Comparison of ENCODE assay signal across 20 mouse cellular contexts in genomic region chr7:66476289-66476688, GRCm38 (mm10). TPM values are rescaled to one million over a fixed set of nuclear protein-coding genes. Genes with fewer than 3 reads are reported as not detected.
"Had no signal": no experiment of that assay in that cellular context is flagged by ENCODE, and none has a peak within 500 bp of the region (broad histone marks: within the 10 kb centered on the region; RNA-seq: fewer than 3 reads in every experiment).

No protein-coding gene starts in this region.

- H3K4me2 ChIP-seq: limb, embryonic 12.5 days; limb, embryonic 15.5 days; liver, embryonic 11.5 days; lung, embryonic 14.5 days; midbrain, embryonic 12.5 days; midbrain, embryonic 15.5 days; neural tube, embryonic 12.5 days; neural tube, embryonic 15.5 days; stomach, embryonic 15.5 days had no signal

- H3K27ac ChIP-seq: limb, embryonic 12.5 days; limb, embryonic 15.5 days; liver, embryonic 14.5 days; macrophage; midbrain, embryonic 12.5 days; midbrain, embryonic 15.5 days; neural tube, embryonic 12.5 days; neural tube, embryonic 15.5 days; stomach, embryonic 15.5 days had no signal

- H3K9ac ChIP-seq: limb, embryonic 12.5 days; limb, embryonic 15.5 days; liver, embryonic 14.5 days; liver, postnatal 0 days; lung, embryonic 14.5 days; midbrain, embryonic 12.5 days; midbrain, embryonic 15.5 days; neural tube, embryonic 12.5 days; neural tube, embryonic 15.5 days; stomach, embryonic 15.5 days had no signal

- H3K27me3 ChIP-seq: limb, embryonic 12.5 days; limb, embryonic 15.5 days; midbrain, embryonic 15.5 days; neural tube, embryonic 12.5 days; neural tube, embryonic 15.5 days; stomach, embryonic 15.5 days had no signal

- ATAC-seq: liver, postnatal 0 days; lung, postnatal 0 days; midbrain, embryonic 15.5 days had no signal

- H3K4me1 ChIP-seq: midbrain, embryonic 15.5 days; stomach, embryonic 15.5 days had no signal

- H3K4me3 ChIP-seq: limb, embryonic 12.5 days; limb, embryonic 15.5 days; midbrain, embryonic 12.5 days; midbrain, embryonic 15.5 days; neural tube, embryonic 12.5 days; neural tube, embryonic 15.5 days; stomach, embryonic 15.5 days had no signal

- H3K36me3 ChIP-seq: limb, embryonic 12.5 days; limb, embryonic 15.5 days; midbrain, embryonic 12.5 days; midbrain, embryonic 15.5 days; neural tube, embryonic 12.5 days; neural tube, embryonic 15.5 days; stomach, embryonic 15.5 days had no signal

- DNase-seq: kidney, postnatal 10 days; kidney, postnatal 4 days; left cerebral cortex, postnatal 4 days; liver, postnatal 0 days; lung, embryonic 14.5 days; right cerebral cortex, adult 18-20 months; right cerebral cortex, postnatal 14 days; spleen, adult 18-20 months; thymus, postnatal 25 days had no signal

- H3K9me3 ChIP-seq: limb, embryonic 12.5 days; limb, embryonic 15.5 days; midbrain, embryonic 12.5 days; midbrain, embryonic 15.5 days; neural tube, embryonic 12.5 days; neural tube, embryonic 15.5 days; stomach, embryonic 15.5 days had no signal

RNA-seq across cellular contexts. Expression of gene Aldh1a3, which starts 49.0 kb away (rescaled TPM):
- polyA plus RNA-seq: macrophage had no signal
